Mouse (Mus musculus): ENCODE data around the gene Kif21b.

- TF ChIP-seq CTCF (IDR thresholded peaks at IDR 0.05; ENCODE audit: low read depth, low read length) (no peak), GATA2 (IDR thresholded peaks at IDR 0.05; ENCODE audit: borderline replicate concordance, low read depth, low read length) (no peak)
Observed at GRCm38 (mm10) chr1:136137575-136137974, 6.4 kb downstream of the Kif21b start.

Data from G1E (cell line).